Mouse (Mus musculus) lung, adult 2 months (tissue): ENCODE measurements around the gene Rxfp4. TPM values are rescaled to one million over a fixed set of nuclear protein-coding genes. Genes with fewer than 3 reads are reported as not detected.

Source experiments
- DNase-seq: peaks from one replicate; pipeline ENCODE4 v3.0.0; 2022
- H3K4me1 ChIP-seq: fragments of 200-500 bp; 2 replicates; pipeline ENCODE4 v1.6.1; 2011; ENCODE audit warnings: low read length; ENCODE audit not compliant: control insufficient read depth, insufficient read depth
- H3K4me3 ChIP-seq: fragments of 200-500 bp; replicated peaks from 2 replicates; pipeline ENCODE3; 2011; ENCODE audit warnings: low read depth, mild to moderate bottlenecking, control low read depth, low read length; ENCODE audit errors: extremely low read depth
- CTCF ChIP-seq: fragments of 200-500 bp; IDR thresholded peaks from 2 replicates; pipeline ENCODE4 v1.5.1; 2011; ENCODE audit warnings: mild to moderate bottlenecking, low read length, control low read depth; ENCODE audit not compliant: insufficient read depth
- POLR2A ChIP-seq: fragments of 200-500 bp; IDR thresholded peaks from 2 replicates; pipeline ENCODE4 v1.6.1; 2011; ENCODE audit warnings: low read depth, mild to moderate bottlenecking, control low read depth, low read length, borderline replicate concordance; ENCODE audit errors: extremely low read depth
- WGBS: fragments of 180-500 bp; shearing (Covaris S2); methylation state at CpG from one replicate; pipeline ENCODE4 v1.1.7; 2018; 5-methylcytosine and 5-hydroxymethylcytosine counted together
- polyA plus RNA-seq: library from polyadenylated mRNA; depleted of rRNA; stranded (reverse); fragments of >200 nt; gene quantifications from 2 replicates; pipeline ENCODE4 v1.2.3, GENCODE M21; 2012; rRNA removed

Gene Rxfp4
- polyA plus RNA-seq, 1 experiment, result 0.76 TPM

DNA sequence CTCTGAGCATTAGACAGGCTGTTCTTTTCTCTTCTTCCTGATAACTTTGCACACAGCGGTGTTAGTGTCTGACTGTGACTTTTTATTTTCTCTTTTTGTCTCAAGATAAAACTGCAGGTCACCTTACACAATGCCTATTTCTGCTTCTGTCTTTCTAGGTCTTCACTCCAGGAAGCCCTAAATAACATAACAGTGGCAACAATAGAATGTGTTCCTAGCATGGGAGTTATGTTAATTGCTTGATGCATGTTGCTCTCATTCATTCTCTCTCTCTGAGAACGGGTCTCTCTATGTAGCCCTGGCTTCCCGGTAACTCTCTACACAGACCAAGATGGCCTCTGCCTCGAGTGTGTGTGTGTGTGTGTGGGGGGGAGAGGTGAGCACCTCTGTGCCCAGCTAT is 50.5 kb downstream of the Rxfp4 start:
- TF ChIP-seq POLR2A, result no peak
- no peak for TF ChIP-seq CTCF
- H3K4me1 ChIP-seq, result peaks cover 3% of the 10 kb centered on the region; the same call in 1 of the 2 replicates
- no peak overlapping the region for H3K4me3 ChIP-seq
- WGBS, result 61% methylated on average over 4 of the region's 4 CpGs
- DNase-seq, result no peak

Other genes with a start within 250 kb of the Rxfp4 start
- 23.4 and 27.0 TPM in 2 replicates for gene Pmf1, start 242.8 kb downstream of the Rxfp4 start, polyA plus RNA-seq
- gene Slc25a44, start 228.0 kb downstream of the Rxfp4 start, polyA plus RNA-seq, result 18.3 and 25.4 TPM in 2 replicates
- 52.3 and 58.3 TPM in 2 replicates for gene Sema4a, start 192.0 kb downstream of the Rxfp4 start, polyA plus RNA-seq
- gene Lmna, start 143.2 kb downstream of the Rxfp4 start, polyA plus RNA-seq, result 257 and 302 TPM in 2 replicates
- 0.53 and 0.84 TPM in 2 replicates for gene Mex3a, start 120.7 kb downstream of the Rxfp4 start, polyA plus RNA-seq
- gene Rab25, start 104.8 kb downstream of the Rxfp4 start, polyA plus RNA-seq, result 53.0 and 105 TPM in 2 replicates
- gene Lamtor2, start 100.1 kb downstream of the Rxfp4 start, polyA plus RNA-seq, result 116 and 135 TPM in 2 replicates
- gene Ubqln4, start 99.4 kb downstream of the Rxfp4 start, polyA plus RNA-seq, result 47.0 and 52.6 TPM in 2 replicates
- gene Ssr2, start 77.3 kb downstream of the Rxfp4 start, polyA plus RNA-seq, result 139 and 188 TPM in 2 replicates
- gene Arhgef2, start 47.2 kb downstream of the Rxfp4 start, polyA plus RNA-seq, result 186 and 233 TPM in 2 replicates
- 46.7 and 51.4 TPM in 2 replicates for gene Khdc4, start 32.7 kb upstream of the Rxfp4 start, polyA plus RNA-seq
- gene Rit1, start 63.7 kb upstream of the Rxfp4 start, polyA plus RNA-seq, result 49.0 and 71.7 TPM in 2 replicates
- 5.4 and 8.4 TPM in 2 replicates for gene Syt11, start 122.0 kb upstream of the Rxfp4 start, polyA plus RNA-seq
- gene Gon4l, start 182.1 kb upstream of the Rxfp4 start, polyA plus RNA-seq, result 12.4 and 16.6 TPM in 2 replicates